Mouse (Mus musculus) thymus, postnatal 36 days (tissue): Measurements from ENCODE around the gene Crip2.

Source experiments
- DNase-seq, 2 experiments: peaks; one replicate each; pipeline ENCODE4 v3.0.0; 2022; ENCODE audit warnings: mixed read lengths in 2 of 2

Crip2 gene

DNA sequence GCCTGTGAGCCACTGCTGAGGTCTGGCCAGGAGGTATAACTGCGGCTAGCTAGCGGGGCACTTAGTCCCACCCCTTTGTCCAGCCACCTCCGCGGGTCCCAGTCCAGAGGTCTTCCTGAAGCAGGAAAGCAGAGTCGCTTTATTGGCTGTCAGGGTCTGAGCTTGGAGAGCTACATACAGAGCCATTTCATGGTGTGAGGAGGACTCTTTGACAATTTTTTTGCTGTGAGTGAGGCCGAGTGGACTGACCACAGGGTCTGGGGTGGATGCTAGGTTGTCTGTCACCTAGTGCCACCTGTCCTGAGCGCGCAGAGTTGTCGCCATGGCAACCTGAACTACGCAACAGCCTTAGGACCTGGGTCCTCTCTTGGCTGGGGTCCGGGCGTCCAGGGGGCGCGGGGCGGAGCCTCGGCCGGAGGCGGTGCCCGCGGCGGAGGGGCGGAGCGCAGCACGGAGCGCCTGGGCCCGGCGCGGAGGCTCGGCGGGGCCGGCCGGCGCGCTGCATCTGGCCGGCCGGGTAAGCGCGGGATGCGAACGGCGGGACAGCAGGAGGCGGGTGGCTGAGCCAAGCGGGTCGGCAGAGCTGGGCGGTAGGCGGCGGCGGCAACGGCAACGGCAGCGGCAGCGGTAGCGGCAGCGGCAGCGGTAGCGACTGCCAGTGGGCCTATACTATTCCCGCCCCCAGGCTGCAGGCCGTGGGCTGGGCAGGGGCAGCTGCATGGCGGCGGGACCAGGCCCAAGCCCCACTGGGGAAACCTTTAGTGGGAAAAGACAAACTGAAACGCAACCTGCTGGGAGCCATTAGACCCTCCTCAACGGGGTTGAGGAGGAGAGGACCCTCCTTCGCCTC is 45.6 kb downstream of the Crip2 start, which contains the start of gene Tmem121:
TSS of gene Tmem121 (plus strand) at position 489 of the 850 bp plus-strand sequence.
- DNase-seq = peak; percentile 39 to 52

DNA sequence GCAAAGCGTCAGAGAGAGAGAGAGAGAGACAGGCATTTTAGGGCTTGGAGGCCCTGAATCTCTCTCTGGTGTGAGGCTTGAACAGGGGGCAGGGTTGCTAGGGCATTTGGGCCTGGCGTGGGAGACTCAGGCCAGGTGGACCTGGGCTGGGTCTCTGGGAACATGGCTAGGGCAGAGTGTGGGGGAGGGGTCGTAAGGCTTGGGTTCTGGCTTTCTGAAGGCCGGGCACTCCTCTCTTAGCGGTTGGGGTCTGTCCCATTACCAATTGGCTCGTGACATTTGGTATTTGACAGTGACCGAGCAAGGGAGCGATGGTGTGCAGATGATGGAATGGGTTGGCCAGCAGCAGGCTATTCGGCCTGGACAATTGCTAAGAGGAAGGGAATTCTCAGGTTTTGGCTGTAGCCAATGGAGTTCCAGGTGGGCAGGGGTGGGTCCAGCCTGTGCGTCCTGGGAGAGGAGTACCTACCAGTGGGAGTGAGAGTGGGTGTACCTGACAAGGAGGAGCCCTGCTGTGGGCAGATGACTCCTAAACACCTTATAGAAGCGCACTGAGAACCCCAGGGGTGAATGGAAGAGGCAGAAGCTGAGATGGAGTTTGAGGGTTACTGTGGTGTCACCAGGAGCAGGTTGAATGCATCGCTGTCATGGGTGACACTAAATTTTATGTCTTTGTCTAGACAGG is 46.4 kb downstream of the Crip2 start:
- no peak for DNase-seq

DNA sequence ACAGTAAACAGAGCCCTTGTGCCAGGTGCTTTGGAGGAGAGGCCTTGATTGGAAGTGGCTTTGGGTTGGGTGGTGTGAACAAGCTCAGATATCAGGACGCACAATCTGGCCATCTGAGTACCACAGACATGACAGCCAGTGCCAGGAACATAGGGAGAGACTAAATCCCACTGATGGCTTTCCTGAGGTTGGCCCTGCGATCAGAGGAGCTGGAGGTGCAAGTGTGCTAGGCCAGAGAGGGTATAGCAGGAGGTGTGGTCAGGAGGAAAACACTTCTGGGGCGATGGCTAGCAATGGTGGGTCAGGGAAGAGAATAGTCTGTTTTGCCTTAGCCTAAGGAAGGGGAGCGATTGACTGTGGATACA is 47.0 kb downstream of the Crip2 start:
- no peak for DNase-seq

DNA sequence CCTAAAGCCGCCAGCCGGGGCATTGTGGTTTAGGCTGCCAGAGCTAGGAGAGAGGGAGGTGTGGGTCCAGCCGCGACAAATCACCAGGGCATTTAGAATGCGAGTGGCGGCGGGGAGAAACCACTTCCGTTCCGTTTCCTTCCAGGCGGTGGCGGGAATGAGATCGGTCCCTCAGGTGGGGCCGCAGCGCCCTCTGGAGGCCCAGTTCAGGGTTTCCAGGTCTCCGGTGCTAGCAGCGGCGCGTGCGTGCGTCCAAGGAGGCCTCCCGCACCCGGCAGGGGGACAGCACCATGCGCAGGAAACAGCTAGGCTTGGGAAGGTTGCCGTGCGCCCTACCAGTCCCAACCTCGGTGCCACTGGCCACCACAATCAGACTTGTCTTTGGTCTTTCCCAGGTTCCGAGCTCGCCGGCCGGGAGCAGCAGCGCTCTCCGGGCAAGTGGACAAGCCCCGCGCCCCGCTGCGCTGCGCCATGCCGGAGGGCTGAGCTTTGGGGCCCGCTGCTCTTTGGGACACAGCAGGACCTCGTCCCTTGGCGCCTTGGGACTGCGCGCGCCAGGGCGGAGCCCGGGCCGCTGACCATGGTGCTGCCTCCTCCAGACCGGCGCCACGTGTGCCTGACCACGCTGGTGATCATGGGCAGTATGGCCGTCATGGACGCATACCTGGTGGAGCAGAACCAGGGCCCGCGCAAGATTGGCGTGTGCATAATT is 47.7 kb downstream of the Crip2 start:
- DNase-seq = peak; percentile 88 to 90

DNA sequence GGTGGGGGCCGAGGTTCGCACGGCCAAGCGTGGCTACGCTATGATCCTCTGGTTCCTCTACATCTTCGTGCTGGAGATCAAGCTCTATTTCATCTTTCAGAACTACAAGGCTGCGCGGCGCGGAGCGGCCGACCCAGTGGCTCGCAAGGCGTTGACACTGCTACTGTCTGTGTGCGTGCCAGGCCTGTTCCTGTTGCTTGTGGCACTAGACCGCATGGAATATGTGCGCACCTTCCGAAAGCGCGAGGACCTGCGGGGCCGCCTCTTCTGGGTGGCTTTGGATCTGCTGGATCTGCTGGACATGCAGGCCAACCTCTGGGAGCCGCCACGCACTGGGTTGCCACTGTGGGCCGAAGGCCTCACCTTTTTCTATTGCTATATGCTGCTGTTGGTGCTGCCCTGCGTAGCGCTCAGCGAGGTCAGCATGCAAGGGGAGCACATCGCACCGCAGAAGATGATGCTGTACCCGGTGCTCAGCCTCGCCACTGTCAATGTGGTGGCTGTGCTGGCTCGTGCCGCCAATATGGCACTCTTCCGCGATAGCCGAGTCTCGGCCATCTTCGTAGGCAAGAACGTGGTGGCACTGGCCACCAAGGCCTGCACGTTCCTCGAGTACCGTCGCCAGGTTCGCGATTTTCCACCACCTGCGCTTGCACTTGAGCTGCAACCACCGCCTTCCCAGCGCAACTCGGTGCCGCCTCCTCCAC is 48.5 kb downstream of the Crip2 start:
- no peak for DNase-seq

DNA sequence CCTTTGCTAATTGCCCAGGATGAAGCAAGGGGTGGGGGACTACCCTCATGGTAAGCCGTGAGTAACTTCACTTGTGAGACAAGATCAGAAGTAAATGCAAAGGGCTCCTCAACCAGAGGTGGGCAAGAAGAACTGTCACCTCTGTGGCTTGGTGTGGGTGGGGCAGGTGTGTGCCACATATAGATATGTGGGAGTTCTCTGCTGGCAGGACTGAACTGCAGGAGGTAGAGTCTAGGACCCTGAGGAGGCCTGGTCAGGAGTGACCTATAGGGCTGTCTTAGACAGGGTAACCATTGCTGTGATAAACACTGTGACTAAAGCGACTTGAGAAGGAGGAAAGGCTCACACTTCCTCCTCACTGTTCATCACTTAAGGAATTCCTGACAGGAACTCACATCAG is 53.4 kb downstream of the Crip2 start:
- DNase-seq = no peak
